Mouse (Mus musculus) heart, embryonic 13.5 days (tissue): ENCODE data around the gene Rxrg. TPM values are rescaled to one million over a fixed set of nuclear protein-coding genes. Genes with fewer than 3 reads are reported as not detected.

Experiments
- ATAC-seq: fragments of 200-750 bp; cut with Nextera tagmentation; 2 replicates; pipeline ENCODE4 v1.8.0; 2017; ENCODE audit warnings: moderate TSS enrichment; ENCODE audit not compliant: insufficient number of reproducible peaks, low FRiP score, low TSS enrichment; ENCODE audit errors: extremely low read depth
- H3K27ac ChIP-seq: fragments of 300-500 bp; sonication (generic); replicated peaks from 2 replicates; pipeline ENCODE4 v1.5.1; 2015; ENCODE audit warnings: moderate library complexity, mild to moderate bottlenecking, inconsistent platforms
- H3K27me3 ChIP-seq: fragments of 300-500 bp; sonication (generic); replicated peaks from 2 replicates; pipeline ENCODE4 v1.6.1; 2015; ENCODE audit warnings: mild to moderate bottlenecking, inconsistent platforms
- H3K36me3 ChIP-seq: fragments of 300-500 bp; sonication (generic); 2 replicates; pipeline ENCODE4 v1.6.1; 2015; ENCODE audit warnings: mild to moderate bottlenecking, inconsistent platforms
- H3K4me1 ChIP-seq: fragments of 300-500 bp; sonication (generic); 2 replicates; pipeline ENCODE4 v1.6.1; 2015; ENCODE audit warnings: inconsistent platforms
- H3K4me2 ChIP-seq: fragments of 300-500 bp; sonication (generic); 2 replicates; pipeline ENCODE4 v1.6.1; 2015; ENCODE audit warnings: inconsistent platforms, mild to moderate bottlenecking, moderate library complexity
- H3K4me3 ChIP-seq: fragments of 300-500 bp; sonication (generic); 2 replicates; pipeline ENCODE4 v1.5.1; 2015; ENCODE audit warnings: moderate library complexity, mild to moderate bottlenecking, inconsistent platforms
- H3K9ac ChIP-seq: fragments of 300-500 bp; sonication (generic); 2 replicates; pipeline ENCODE4 v1.6.1; 2015; ENCODE audit warnings: inconsistent platforms, mild to moderate bottlenecking, moderate library complexity
- H3K9me3 ChIP-seq: fragments of 300-500 bp; sonication (generic); 2 replicates; pipeline ENCODE4 v1.6.1; 2016; ENCODE audit warnings: inconsistent platforms
- WGBS: fragments of 180-500 bp; shearing (Covaris S2); methylation state at CpG from one replicate; pipeline ENCODE4 v1.1.7; 2015; ENCODE audit warnings: mixed read lengths; 5-methylcytosine and 5-hydroxymethylcytosine counted together
- polyA plus RNA-seq: library from polyadenylated mRNA; unstranded; fragments of >200 nt; fragmentation: Nextera tagmentation; extraction: Ambion mirVana; gene quantifications from 2 replicates; pipeline ENCODE4 v1.2.1, GENCODE M21; 2015

Rxrg gene
- polyA plus RNA-seq, 1 experiment from 2014 or later, result 2.0 TPM

GRCm38 (mm10) chr1:167688001-167688346 lies 89.8 kb downstream of the Rxrg start:
- H3K4me1 ChIP-seq, result peaks cover 23% of the 10 kb centered on the region
- WGBS, result under 1% methylated on average over 8 of the region's 8 CpGs
- peaks cover 7% of the 10 kb centered on the region for H3K9me3 ChIP-seq
- H3K4me2 ChIP-seq, result peak overlapping the region; percentile 79
- no peak overlapping the region for H3K9ac ChIP-seq
- H3K4me3 ChIP-seq, result peak overlapping the region; percentile 57
- H3K27ac ChIP-seq, result no peak overlapping the region
- H3K36me3 ChIP-seq, result no peaks in the 10 kb centered on the region
- no peak for ATAC-seq
- H3K27me3 ChIP-seq, result peaks cover 79% of the 10 kb centered on the region

DNA sequence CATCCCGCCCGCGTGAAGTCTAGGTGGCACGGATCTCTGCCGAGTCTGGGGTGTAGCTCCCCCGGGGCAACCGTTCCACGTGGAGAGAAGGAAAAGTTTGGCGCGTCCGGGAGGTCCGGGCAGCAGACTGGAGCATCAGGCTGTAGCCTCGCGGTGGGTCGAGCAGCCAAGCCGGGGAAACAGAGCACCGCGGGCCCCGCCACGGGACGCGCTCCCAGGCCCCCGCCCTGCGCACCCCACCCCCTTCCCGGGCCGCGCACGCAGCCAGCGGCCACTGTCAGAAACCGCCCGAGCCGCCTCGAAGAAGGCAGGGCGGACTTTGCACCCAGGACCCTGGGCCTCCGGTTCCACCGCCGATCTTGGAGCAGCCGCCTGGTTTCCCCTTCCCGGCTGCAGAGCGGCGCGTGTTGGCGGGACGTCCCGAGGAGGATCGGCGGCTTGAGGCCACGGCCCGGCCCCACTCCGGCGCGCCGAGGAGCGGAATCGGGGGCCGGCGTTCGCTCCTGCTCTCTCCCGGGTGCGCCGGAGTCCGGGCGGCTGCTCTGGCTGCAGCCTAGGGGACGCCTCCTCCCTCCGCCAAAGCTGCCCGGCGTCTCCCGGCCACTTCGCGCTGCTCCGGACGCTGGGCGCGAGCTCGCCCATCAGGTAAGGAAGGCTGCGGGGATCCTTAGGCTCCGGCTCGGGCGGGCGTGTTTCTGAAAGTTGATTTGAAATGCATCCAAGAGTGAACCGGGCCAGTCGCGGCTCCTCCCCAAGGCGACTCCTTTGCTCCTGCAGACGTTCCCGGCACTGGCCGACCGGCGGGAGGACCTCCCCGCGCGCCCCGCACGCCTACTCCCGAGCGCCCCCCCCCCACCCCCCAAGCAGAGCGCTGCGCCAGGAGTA lies 90.4 kb downstream of the Rxrg start:
- Histone ChIP-seq H3K9ac (peak overlapping the region; percentile 67), H3K4me1 (peaks cover 23% of the 10 kb centered on the region), H3K27me3 (peaks cover 85% of the 10 kb centered on the region), H3K4me2 (peak overlapping the region; percentile 79), H3K9me3 (peaks cover 7% of the 10 kb centered on the region), H3K27ac (no peak overlapping the region), H3K4me3 (peak overlapping the region; percentile 57), H3K36me3 (no peaks in the 10 kb centered on the region)
- no peak for ATAC-seq
- WGBS, result under 1% methylated on average over 93 of the region's 98 CpGs

DNA sequence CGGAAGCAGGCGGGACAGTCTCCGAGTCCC lies 90.9 kb downstream of the Rxrg start, which contains the start of gene Lmx1a:
TSS of gene Lmx1a (plus strand) at position 6 of the 30 bp plus-strand sequence.
- no peak within 1 kb of the TSS for H3K27ac ChIP-seq
- peak within 1 kb of the TSS; percentile 57 for H3K4me3 ChIP-seq
- ATAC-seq, result no peak
- peaks cover 23% of the 10 kb centered on the region for H3K4me1 ChIP-seq
- H3K4me2 ChIP-seq, result peak within 1 kb of the TSS; percentile 79
- peaks cover 90% of the 10 kb centered on the region for H3K27me3 ChIP-seq
- 0% methylated on average over 3 of the region's 3 CpGs for WGBS
- no peaks in the 10 kb centered on the region for H3K36me3 ChIP-seq
- peaks cover 7% of the 10 kb centered on the region for H3K9me3 ChIP-seq
- H3K9ac ChIP-seq, result peak within 1 kb of the TSS; percentile 67

Other genes starting within 250 kb of the Rxrg start
- gene Aldh9a1, start 248.4 kb upstream of the Rxrg start, polyA plus RNA-seq, result 28.0 and 28.4 TPM in 2 replicates
- gene Mgst3, start 204.5 kb upstream of the Rxrg start, polyA plus RNA-seq, result 120 and 145 TPM in 2 replicates
- 0.29 TPM in 2 replicates for gene Lrrc52, start 131.6 kb upstream of the Rxrg start, polyA plus RNA-seq
- gene Lmx1a, start 90.9 kb downstream of the Rxrg start, polyA plus RNA-seq, result 0.50 and 1.3 TPM in 2 replicates